Mouse (Mus musculus) spleen, adult 2 months (tissue): ENCODE measurements at regions not wholly inside any gene's neighbourhood (a gene's known extent, or its start where the extent isn't known, plus 50 kb on each side); places are given as distances from the start of the nearest gene placed in this dataset.

Experiments used
- CTCF ChIP-seq: fragments of 200-500 bp; IDR thresholded peaks from 2 replicates; pipeline ENCODE4 v1.5.1; 2011; ENCODE audit warnings: mild to moderate bottlenecking, inconsistent platforms; ENCODE audit not compliant: insufficient read depth, insufficient read length, insufficient replicate concordance; ENCODE audit errors: extremely low read depth
- POLR2A ChIP-seq: fragments of 200-500 bp; IDR thresholded peaks from 2 replicates; pipeline ENCODE4 v1.6.1; 2011; ENCODE audit warnings: low read depth, low read length, inconsistent platforms

GRCm38 (mm10) chr3:52878334-52878733 is 138.7 kb downstream of the Cog6 start:
- TF ChIP-seq POLR2A (no peak), CTCF (no peak)
